Mouse (Mus musculus): ENCODE results near the gene Sfmbt2.

The Sfmbt2 gene

DNA sequence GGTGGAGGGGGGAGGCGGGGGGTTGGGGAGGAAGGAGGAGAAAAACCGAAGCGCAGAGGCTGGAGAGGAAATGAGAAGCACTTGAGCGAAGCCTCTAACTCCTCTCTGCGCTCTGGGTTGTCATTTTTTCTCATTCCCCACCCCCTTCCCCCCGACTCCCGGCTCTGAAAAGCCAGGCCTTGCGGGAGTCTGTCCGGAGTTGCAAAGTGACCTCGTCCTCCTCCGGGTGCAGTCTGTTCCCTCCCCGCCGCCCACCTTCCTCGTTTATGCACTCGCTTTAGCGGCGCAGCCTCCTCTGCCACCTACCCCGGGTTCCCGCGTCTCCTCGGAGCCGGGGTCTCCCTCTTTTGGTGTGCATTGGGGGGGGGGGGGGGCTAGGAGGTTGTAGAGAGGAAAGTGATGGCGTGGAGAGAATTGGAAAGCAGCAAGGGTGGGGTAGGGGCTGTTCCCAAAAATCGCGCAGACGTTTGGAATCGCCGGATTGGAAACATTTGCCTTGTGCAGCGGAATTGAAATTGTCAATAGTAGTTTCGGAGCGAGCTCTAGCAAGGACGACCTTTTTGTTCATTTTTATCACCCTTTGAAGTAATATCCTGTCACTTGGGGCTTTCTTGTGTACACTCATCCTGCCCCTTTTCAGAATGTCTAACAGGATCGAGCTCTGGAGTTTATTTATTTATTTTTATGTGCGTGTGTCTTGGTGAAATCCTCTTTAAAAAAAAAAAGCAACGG, 2.6 kb downstream of the Sfmbt2 start:
- DNase-seq (ENCODE audit: low spot score in 2 of 2), result no peak

DNA sequence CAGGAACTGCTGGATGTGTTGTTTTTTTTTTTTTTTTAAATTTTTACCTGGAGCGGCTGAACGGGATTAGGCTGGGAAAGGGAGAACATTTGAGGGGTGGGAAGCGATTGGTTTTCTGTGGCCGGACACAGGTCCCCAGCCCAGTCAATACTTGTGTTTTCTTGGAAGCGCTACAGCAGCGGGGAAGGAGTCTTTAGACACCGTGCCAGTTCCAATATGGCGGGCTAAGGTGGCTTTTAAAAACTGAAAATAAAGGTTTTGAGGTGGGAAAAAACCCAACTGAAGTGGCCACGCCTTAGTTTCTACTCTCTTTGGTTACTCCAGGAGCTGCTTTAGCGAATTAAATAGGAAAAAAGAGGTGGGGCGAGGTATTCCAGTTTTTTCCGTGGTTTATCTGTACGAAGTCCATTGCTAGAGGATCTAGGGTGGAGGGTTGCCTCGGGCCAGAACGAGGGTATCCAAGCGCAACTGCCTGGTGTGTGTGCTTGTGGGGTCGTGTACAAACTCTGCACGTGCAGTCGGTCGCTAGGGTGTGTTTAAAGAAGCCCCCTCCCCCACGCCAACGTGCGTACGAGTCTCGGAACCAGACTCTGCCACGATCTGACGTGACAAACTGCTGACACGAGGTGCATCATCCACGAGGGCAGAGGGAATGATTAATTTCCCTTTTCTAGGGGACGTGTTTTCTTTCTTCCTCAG, 3.3 kb downstream of the Sfmbt2 start:
- DNase-seq (ENCODE audit: low spot score in 2 of 2), result no peak

DNA sequence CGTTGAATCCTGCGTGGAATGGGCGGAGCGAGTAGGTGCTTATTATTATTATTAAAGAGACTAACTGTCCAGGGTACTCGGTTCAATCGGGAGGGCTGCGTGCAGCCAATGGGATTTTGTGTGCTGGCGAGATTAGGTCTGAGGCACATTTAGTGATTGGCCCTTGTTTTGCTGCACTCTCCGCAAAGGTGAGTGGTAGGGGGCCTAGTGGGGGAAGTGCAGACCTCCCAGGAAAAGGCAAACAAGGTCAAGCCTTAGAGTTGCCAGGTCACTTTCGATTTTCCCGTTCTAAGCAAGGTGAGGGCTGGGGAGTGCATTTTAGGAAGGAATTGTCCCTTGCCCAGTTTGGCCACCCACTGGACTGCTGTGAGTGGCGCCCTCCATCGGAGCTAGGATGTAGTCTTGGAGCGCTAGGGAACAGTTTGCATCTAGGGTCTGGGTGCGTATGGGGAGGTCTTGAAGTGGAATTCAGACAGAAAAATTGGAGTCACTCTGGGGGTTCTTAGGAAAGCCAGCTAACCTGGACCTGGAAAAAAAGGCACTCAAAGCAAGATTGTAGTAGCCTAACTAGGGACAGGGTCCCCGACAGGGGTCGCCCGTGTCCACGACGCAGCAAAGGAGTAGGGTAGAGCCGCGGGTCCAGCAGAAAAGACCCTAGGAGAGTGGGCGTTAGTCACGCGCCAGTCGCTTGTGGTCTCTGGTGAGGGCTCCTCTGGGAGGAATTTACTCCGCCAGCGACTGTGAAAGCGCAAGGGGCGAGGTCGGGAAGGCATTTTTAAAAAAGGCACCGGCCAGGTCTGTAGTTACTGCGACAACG, 4.1 kb downstream of the Sfmbt2 start:
- no peak for DNase-seq (ENCODE audit: low spot score in 2 of 2)

DNA sequence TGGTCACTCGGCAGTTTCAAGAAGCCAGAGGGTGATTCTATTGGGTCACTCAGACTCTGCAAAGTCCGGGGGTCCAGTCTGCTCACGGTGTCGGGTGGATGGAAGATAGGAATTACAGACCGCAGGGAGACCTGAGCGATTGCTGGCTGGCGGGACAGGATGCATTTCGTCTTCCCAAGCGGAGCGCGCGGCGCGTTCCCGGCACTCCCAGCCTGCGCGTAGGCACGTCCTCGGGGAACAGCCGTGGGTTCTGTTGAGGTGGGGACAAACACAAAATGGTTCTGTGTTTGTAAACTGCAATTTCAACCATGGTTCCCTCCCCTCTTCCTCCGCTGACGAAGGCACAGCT, 4.7 kb downstream of the Sfmbt2 start:
- DNase-seq (ENCODE audit: low spot score in 2 of 2), result no peak

DNA sequence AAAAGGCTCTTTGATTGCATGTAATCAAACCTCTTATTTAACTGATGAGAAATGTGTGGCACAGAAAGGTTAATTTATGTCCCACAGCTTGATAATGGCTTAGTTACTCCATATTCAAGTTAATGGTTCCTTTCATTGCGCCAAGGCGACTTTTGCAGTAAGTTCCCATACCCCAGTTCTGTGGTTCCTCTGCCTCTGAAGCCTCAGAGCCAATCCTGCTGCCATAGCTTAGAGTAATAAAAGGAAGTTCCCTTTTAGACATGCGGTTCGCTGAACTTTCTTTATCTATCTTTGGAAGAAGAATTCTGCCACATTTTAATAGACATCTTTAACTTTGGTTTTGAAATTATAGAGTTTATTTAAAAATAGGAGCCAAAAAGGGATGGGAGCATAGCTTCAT, 19.7 kb downstream of the Sfmbt2 start:
- DNase-seq (ENCODE audit: low spot score in 2 of 2), result no peak

DNA sequence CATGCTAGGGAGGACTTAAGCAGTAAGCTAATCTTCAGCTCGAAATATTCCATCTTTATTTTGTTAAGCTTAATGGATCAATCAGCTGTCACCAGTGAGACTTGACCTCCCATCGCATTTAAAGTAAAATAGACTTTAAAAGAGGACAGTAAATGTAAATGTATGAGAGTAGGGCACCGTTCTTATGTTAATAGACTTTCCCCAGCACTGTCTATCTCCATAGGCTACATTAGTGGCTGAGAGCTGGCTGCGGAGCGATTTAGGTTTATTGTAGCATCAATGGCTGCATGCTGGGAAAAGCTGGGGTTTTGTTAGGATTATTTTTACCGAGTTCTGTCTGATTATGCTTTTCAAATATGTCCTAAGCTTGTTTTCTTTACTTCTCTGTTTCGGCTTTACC, 20.5 kb downstream of the Sfmbt2 start:
- no peak for DNase-seq (ENCODE audit: low spot score in 2 of 2)

DNA sequence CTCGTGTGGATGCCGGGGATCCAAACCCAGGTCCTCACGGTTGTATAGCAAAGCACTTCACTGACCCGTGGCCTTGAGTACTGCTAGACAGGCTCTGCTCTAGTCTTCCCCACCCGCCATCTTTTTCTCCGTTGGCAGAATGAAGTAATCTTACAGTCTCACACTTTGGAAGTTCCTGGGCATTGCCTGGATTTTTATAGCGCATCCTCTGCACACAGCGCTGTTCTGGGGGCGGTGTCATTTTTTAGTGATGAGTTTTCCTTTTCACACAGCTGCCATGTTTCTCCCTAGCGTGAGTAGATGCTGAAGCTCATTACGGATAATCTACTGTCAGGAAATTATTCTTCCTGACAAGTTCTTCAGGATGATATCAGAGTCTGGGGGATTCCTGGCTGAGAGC, 24.8 kb downstream of the Sfmbt2 start:
- DNase-seq (ENCODE audit: low spot score in 2 of 2), result no peak

DNA sequence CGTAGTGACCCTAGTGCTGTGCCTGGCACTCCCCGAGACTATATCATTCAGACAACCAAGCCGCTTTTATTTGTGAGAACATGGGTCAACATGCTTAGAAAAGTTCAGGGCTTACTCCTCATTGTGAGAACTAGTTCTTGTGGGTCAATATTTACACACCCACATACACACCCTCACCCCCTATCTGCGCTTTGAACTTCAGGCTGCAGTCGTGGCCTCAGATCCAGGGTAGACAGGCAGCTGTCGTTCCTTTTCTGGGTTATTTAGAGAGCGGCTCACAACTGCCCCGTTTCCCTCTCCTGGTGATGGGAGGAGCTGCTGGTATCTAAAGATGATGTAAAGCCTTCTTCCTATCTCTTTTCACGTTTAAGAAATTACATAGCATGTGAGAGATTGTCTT, 27.5 kb downstream of the Sfmbt2 start:
- DNase-seq (ENCODE audit: low spot score in 2 of 2), result no peak

DNA sequence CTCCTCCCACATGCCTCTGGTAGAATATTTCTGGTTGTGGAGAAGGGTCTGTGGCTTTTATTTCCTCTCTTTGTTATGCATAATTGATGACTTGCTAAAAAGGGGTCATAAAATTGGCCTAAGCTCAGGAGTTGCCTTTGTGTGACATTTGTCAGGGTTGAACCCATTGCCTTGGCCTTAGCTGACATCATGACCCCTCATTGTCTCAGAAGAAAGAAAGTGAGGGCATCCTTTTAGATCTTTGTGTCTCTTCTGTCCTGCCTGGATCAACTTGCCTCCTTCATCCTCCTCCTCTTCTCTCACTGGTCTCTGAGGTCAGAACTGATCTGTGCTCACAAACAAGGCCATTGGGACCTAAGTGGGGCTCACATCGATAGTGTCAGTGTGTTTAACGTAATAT, 35.8 kb downstream of the Sfmbt2 start:
- DNase-seq (ENCODE audit: low spot score in 2 of 2), result no peak

DNA sequence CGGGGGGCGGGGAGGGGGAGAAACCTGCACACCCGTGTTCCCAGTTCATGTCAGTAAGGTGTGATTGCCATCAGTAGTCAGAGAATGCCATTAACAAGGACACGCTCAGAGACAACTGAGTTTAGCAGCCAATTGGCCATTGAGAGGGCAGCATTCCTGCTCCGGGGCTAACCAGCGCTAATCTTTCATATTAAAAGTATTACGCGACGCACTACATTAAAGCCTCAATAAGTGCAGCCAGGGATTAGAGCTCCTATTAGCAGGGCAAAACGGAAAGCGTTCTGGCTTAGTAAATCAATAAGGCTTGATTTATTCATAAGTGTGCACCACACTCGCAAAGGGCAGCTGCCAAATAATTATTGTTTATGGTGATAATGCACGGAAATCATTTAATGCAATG, 39.1 kb downstream of the Sfmbt2 start:
- no peak for DNase-seq (ENCODE audit: low spot score in 2 of 2)

DNA sequence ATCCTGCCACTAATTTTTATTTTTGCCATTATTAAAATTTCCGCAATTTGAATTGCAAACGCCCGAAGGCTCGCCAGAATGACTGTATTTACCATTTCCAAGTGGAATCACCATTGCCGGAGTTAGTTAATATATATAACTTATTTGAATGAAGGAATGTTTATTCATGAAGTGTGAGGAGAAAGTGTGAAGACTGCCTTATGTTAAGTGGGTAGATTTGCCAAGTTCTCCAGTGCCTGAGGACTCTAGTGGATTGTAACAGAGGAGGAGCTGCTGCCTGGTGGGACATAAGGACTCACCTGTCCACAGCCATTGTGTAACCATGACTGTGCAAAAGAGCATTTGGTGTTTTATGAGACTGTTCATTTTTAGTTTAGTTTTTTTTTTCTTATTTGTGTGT, 39.8 kb downstream of the Sfmbt2 start:
- no peak for DNase-seq (ENCODE audit: low spot score in 2 of 2)

DNA sequence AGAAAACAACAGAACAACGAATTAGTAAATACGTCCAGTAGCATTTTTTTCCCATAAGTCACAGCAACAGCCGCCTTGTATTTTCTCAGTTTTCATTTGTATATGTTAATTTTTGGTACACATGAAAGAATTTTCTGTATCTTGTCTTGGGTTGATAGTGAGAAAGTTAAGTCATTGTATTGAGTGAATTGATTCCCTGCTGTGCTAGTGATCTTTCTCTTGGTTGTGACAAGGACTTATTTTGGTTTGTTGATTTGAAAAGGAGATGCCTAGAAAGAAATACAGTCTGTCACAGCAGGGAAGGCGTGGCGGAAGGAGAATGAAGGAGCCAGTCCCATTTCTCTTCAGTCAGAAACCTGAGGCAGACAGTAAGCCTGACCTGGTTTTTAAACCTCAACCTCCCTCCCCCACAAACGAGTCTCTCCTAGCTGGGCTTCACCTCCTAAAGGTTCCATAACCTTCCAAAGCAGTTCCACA, 50.7 kb downstream of the Sfmbt2 start:
- no peak for DNase-seq (ENCODE audit: low spot score in 2 of 2)

DNA sequence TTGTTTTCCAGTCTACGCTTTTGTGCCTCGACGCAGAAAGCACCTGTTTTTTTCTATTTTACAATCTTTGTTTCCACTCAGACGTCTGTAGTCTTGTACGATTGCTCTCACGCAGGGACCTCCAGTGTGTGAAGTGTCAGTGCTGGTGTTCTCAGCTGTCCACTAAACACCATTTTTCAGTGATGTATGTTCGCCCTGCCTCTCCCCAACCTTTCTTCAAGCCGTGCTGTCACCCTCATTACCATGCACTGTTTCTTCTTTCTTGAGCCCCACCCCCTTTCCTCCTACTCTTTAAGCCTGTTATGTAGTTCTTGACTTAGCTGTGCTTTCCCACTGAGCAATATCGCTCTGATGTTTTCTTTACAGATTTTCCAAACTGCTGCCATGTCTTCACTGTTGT, 67.0 kb downstream of the Sfmbt2 start:
- DNase-seq (ENCODE audit: low spot score in 2 of 2), result no peak

DNA sequence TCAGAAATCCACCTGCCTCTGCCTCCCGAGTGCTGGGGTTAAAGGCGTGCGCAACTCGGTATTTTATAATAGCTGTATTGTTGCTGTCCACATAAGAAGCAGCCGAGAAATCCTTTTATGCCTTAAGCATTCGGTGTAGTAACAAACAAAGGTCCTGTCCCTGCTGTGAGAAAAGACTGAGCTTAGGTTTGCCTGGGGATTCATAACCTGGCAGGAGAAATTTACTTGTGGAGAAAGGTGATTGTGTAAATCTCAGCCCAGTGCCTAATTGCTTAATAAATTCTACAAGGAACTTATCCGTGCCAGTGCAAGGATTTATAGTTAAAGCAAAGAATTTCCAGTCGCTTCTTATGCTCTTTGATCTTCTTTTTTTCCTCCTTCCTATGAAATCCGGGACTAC, 71.5 kb downstream of the Sfmbt2 start:
- no peak for DNase-seq (ENCODE audit: low spot score in 2 of 2)

DNA sequence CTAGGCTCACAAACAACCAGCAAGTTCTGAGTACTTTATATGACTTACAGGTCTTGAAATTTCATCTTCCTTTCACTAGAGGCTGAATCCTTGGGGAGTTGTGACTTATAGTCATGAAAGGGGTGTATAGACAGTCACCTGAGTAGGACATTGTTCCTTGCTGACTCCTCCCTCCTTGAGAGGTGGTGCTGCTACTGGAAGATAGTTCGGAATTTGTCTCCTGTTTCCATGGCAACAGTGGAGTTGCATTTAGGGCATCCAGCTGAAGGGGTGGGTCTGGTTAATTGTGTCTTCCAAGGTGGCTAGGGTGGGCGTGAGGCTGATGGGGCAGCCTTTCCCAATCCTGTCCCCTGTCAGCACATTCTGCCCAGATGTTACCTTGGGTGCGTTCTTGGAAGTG, 83.3 kb downstream of the Sfmbt2 start:
- DNase-seq (ENCODE audit: low spot score in 2 of 2), result no peak

DNA sequence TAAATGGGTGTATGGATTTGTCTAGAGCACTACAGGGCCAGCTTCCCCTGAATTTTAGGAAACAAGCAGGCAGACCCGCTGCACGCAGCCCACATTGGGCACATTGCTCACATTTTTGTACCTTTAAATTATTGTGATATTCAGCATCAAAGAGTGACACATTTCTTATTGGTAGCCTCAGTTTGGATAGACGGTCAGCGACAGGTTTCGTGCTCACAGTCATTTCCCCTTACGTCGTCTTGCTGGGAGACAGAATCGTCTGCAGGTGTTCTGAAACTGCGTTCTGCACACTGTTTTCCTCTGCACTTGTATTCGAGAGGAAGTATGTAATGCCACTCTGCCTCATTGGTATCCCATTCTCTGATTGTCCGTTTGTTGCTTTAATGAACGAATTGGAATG, 88.0 kb downstream of the Sfmbt2 start:
- no peak for DNase-seq (ENCODE audit: low spot score in 2 of 2)

DNA sequence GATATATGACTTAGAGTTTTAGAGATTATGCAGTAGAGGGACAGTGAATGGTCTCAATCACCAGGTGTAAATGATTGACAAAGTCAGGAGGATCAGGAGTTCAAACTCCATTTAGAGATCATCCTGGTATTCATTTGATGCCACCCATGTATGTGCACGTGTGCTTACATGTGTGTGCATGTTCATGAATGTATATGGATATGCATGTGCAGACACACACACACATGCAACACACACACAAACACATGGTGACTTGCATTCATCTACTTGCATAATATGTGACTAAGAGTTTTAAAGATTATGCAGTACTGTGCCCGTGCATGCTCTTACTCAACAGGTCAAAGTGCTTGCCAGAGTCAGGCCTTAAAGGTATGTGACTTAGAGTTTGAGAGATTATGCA, 146.2 kb downstream of the Sfmbt2 start:
- no peak for DNase-seq (ENCODE audit: low spot score in 2 of 2)

DNA sequence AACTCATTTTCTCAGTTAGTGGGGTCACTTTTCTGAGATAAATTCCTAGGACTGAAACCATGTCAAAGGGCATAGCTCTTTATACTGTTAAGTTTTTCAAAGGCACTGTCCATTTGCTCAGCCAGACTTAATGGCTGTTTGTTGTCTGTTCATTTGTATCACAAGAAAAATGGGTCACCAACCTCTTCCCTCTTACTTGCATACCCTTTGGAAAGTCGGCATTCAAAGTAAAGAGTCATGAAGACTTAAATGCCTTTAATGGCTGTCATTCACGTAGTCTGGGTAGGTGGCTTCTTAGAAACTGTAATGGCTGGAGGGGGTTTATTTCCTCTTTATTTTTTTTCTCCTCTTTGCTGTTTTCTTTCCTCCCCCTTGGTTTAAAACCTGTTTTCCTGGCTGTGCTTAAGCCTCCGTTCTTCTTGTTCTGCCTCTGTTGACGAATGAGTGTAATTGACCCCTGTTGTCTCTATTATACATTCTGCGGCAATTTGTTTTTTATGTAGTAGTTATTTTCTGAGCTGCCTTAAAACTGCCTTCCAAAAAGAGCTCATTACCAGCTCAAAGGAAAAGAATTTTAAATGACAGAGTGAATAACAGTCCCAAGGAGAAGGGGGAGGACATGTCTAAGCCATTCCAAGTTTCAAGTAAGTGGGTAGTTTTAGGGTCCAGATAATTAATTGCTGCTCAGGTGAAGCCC, 151.6 kb downstream of the Sfmbt2 start:
- no peak for DNase-seq (ENCODE audit: low spot score in 2 of 2)

DNA sequence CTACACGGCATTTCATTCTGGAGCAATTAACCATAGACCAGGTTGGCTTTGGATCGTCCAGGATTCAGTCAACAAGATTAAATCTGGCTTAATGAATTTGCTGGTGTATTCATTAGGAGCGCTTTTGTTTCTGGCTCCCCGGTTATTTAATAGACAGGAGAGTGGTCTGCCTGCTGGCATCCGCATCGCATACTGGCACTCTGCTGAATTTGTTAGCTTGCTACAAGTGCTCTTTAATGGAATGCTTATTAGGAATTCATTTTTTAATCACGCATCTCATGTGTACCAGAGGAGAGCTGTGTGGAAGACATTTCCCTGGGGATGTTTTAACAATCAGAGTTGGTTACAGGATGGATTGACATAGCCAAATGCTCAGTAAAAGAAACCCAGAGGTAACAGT, 155.3 kb downstream of the Sfmbt2 start:
- DNase-seq (ENCODE audit: low spot score in 2 of 2), result no peak

DNA sequence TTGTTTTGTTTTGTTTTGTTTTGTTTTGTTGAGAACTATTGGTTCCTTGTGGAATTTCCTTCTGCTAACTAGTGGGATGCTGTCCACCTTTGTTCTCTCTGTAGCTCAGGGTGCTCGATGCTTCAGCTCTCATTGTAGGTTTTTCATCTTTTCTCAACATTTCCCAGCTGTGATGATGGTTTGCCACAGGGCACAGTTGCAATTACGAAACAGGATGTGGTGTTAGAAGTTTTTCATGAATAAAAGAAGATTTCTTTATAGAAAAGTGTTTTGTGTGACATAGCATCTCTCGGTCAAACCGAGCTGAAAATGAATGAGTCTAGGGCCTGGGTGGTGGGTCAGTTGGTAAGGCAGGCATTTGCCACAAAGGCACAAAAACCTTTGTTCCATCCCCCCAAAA, 171.5 kb downstream of the Sfmbt2 start:
- no peak for DNase-seq (ENCODE audit: low spot score in 2 of 2)

DNA sequence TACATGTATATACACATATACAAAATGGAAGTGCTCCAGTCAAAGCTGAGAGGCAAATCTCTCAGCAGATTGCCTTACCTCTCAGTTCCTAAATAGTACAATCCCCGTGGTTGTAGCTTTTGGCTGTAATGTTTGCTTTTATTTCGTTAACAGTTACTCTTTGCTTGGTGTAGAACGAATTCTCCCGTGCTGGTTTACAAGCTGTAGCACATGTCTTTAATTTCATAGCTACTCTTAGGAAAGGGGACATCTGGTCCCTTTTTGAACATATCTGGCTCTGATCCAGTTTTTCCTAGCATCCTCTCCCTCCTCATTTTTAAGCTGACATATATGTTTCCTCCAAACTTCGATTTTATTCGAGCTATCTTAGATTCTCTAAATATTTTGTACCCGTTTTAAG, 172.1 kb downstream of the Sfmbt2 start:
- no peak for DNase-seq (ENCODE audit: low spot score in 2 of 2)

DNA sequence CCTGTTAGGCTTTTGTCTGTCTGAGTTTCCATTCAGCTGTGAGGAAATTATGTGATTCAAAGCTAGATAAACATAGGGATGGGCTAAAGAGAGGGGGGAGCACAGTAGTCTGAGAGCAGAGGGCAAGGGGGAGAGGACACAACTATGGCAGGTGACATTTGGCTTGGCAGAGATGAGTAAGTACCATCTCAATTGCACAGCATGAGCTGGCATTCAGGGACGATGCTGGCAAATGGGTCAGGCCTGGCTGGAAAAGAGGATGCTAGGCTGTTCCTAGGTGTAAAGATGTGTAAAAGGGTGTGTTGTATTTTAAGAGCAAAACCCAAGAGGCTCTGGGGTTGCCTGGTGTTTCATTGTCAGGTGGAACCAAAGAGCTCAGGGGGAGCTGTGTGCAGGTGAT, 188.5 kb downstream of the Sfmbt2 start:
- no peak for DNase-seq (ENCODE audit: low spot score in 2 of 2)
